Mouse (Mus musculus) megakaryocyte, adult 5-6 weeks (primary cell): ENCODE measurements around the gene Tceal6. TPM values are rescaled to one million over a fixed set of nuclear protein-coding genes. Genes with fewer than 3 reads are reported as not detected.
"Not testable (repeated sequence)": the region's sequence is repeated elsewhere in the genome, so short reads cannot be mapped to it uniquely, and the experiment has no call there.

Source experiments
- ATAC-seq: 2 replicates; pipeline ENCODE4 v1.8.0; 2016; ENCODE audit warnings: mild to moderate bottlenecking, inconsistent platforms; ENCODE audit not compliant: poor library complexity, severe bottlenecking
- total RNA-seq, 2 experiments: library from RNA; stranded (forward) in 1 of 2; stranded (reverse) in 1 of 2; fragments of 153-499, 151-499 nt in 1 of 2; fragments of 221-1000, 200-1000 nt in 1 of 2; gene quantifications; 2 replicates each; pipeline versions ENCODE4 v1.2.3 to v1.2.4; 2015 to 2017

Tceal6 gene
- total RNA-seq (2015) = not detected in 2 replicates
- total RNA-seq (2017) = not detected in 2 replicates

GRCm38 (mm10) chrX:135210436-135211221, at the start of gene Tceal6:
Tceal6 (minus strand) TSS chrX:135210687.
- no peak for ATAC-seq

GRCm38 (mm10) chrX:135209773-135210435, 583 bp downstream of the Tceal6 start:
- ATAC-seq = not testable (repeated sequence)

GRCm38 (mm10) chrX:135189924-135190323, 20.6 kb downstream of the Tceal6 start:
- peak; percentile 51; the same call in 1 of the 2 replicates for ATAC-seq

GRCm38 (mm10) chrX:135188661-135189060, 21.8 kb downstream of the Tceal6 start:
- ATAC-seq = peak; percentile 71; the same call in 1 of the 2 replicates

- ATAC-seq = not testable (repeated sequence)
These were observed 33.0 kb downstream of the Tceal6 start, which contains the start of gene Gm15023 for GRCm38 (mm10) chrX:135177532-135177931. Gm15023 (minus strand) TSS chrX:135177632.

Other genes with a start within 250 kb of the Tceal6 start
- 0.22 TPM in 1 of 2 replicates, not detected in the other for gene Nxf2, start 245.9 kb downstream of the Tceal6 start, total RNA-seq (2015)
- gene Nxf2, start 245.9 kb downstream of the Tceal6 start, total RNA-seq (2017) = 0.26 TPM in 1 of 2 replicates, not detected in the other
- 3.0 and 3.1 TPM in 2 replicates for gene Zmat1, start 201.5 kb downstream of the Tceal6 start, total RNA-seq (2015)
- 0.62 and 1.2 TPM in 2 replicates for gene Zmat1, start 201.5 kb downstream of the Tceal6 start, total RNA-seq (2017)
- gene Gm15023, start 33.1 kb downstream of the Tceal6 start, total RNA-seq (2015) = 0.18 TPM in 1 of 2 replicates, not detected in the other
- gene Gm15023, start 33.1 kb downstream of the Tceal6 start, total RNA-seq (2017) = not detected in 2 replicates
- not detected in 2 replicates for gene Pramel3, start 91.6 kb upstream of the Tceal6 start, total RNA-seq (2015)
- gene Pramel3, start 91.6 kb upstream of the Tceal6 start, total RNA-seq (2017) = not detected in 2 replicates
- not detected in 2 replicates for gene Gm5128, start 162.6 kb upstream of the Tceal6 start, total RNA-seq (2015)
- gene Gm5128, start 162.6 kb upstream of the Tceal6 start, total RNA-seq (2017) = not detected in 2 replicates
- not detected in 2 replicates for gene Gm7903, start 223.1 kb upstream of the Tceal6 start, total RNA-seq (2015)
- 0.45 TPM in 1 of 2 replicates, not detected in the other for gene Gm7903, start 223.1 kb upstream of the Tceal6 start, total RNA-seq (2017)